In genomic region chr3:66240476-66240875, GRCm38 (mm10) we compare ENCODE assay signal across 19 mouse cellular contexts. TPM values are rescaled to one million over a fixed set of nuclear protein-coding genes. Genes with fewer than 3 reads are reported as not detected.
DNase-seq lines count a peak whose midpoint lies in the region; ATAC-seq and TF ChIP-seq lines count a peak whose summit lies in the region.
"Had no signal": no experiment of that assay in that cellular context is flagged by ENCODE, and none has a peak within 500 bp of the region (broad histone marks: within the 10 kb centered on the region; RNA-seq: fewer than 3 reads in every experiment).

No protein-coding gene starts in this region.

- TF ChIP-seq CTCF in lung, postnatal 0 days (IDR thresholded peaks at IDR 0.05): no peak

- no peaks in the 10 kb centered on the region for H3K27me3 ChIP-seq in lung, postnatal 0 days (replicated peaks; ENCODE audit: insufficient read depth, low read length)
- no peaks in the 10 kb centered on the region for H3K27me3 ChIP-seq in forebrain, embryonic 10.5 days (ENCODE audit: poor library complexity, severe bottlenecking)
- H3K27me3 ChIP-seq: heart, embryonic 12.5 days; hindbrain, embryonic 15.5 days; limb, embryonic 15.5 days had no signal

- H3K4me3 ChIP-seq in lung, postnatal 0 days (ENCODE audit: low read depth, low read length): no peak overlapping the region
- no peak overlapping the region for H3K4me3 ChIP-seq in forebrain, embryonic 10.5 days
- H3K4me3 ChIP-seq: heart, embryonic 12.5 days; hindbrain, embryonic 15.5 days; limb, embryonic 15.5 days; midbrain, embryonic 10.5 days had no signal

- no peak overlapping the region for H3K4me2 ChIP-seq in lung, postnatal 0 days (replicated peaks; ENCODE audit: low read depth, low read length)
- H3K4me2 ChIP-seq: heart, embryonic 12.5 days; hindbrain, embryonic 15.5 days; limb, embryonic 15.5 days had no signal

- H3K9ac ChIP-seq in lung, postnatal 0 days (replicated peaks; ENCODE audit: low read depth): no peak overlapping the region
- H3K9ac ChIP-seq: heart, embryonic 12.5 days; hindbrain, embryonic 15.5 days; limb, embryonic 15.5 days had no signal

- H3K36me3 ChIP-seq in lung, postnatal 0 days (ENCODE audit: insufficient read depth, low read length): no peaks in the 10 kb centered on the region
- H3K36me3 ChIP-seq in forebrain, embryonic 10.5 days (replicated peaks): no peaks in the 10 kb centered on the region
- H3K36me3 ChIP-seq: heart, embryonic 12.5 days; hindbrain, embryonic 15.5 days; limb, embryonic 15.5 days; midbrain, embryonic 10.5 days had no signal

- no peak overlapping the region for H3K27ac ChIP-seq in lung, postnatal 0 days (ENCODE audit: low read length)
- H3K27ac ChIP-seq in forebrain, embryonic 10.5 days: no peak overlapping the region
- H3K27ac ChIP-seq: hindbrain, embryonic 15.5 days; limb, embryonic 15.5 days; midbrain, embryonic 10.5 days had no signal

- peak; percentile 25; the same call in 1 of the 2 replicates for ATAC-seq in lung, postnatal 0 days
- ATAC-seq: forebrain, embryonic 16.5 days had no signal

- no peaks in the 10 kb centered on the region for H3K4me1 ChIP-seq in lung, postnatal 0 days (ENCODE audit: insufficient read depth, low read depth, low read length)
- H3K4me1 ChIP-seq in forebrain, embryonic 10.5 days: no peaks in the 10 kb centered on the region
- H3K4me1 ChIP-seq: heart, embryonic 12.5 days; hindbrain, embryonic 15.5 days; limb, embryonic 15.5 days; midbrain, embryonic 10.5 days had no signal

- peak; percentile 10 to 39 for DNase-seq in heart, adult 18-20 months
- DNase-seq in heart, postnatal 36 days: no peak
- DNase-seq in lung, postnatal 0 days (ENCODE audit: low spot score): peak; percentile 24
- no peak for DNase-seq in lung, adult 18-20 months
- DNase-seq in NIH3T3 (ENCODE audit: low read depth): peak; percentile 78
- DNase-seq in forebrain, embryonic 10.5 days (ENCODE audit: extremely low spot score, low spot score): no peak
- DNase-seq in layer of hippocampus, adult 8-10 months (ENCODE audit: low spot score in 2 of 2): no peak
- DNase-seq: cerebellum, adult 18-20 months; cerebellum, postnatal 36 days; kidney, adult 18-20 months; kidney, postnatal 10 days; right cerebral cortex, postnatal 25 days; thymus, postnatal 14 days had no signal

- intact Hi-C loops in heart, postnatal 36 days (cut with DNase I): no loop called here

- no peaks in the 10 kb centered on the region for H3K9me3 ChIP-seq in lung, postnatal 0 days (ENCODE audit: low read length)
- no peaks in the 10 kb centered on the region for H3K9me3 ChIP-seq in forebrain, embryonic 10.5 days
- H3K9me3 ChIP-seq: heart, embryonic 12.5 days; hindbrain, embryonic 15.5 days; limb, embryonic 15.5 days; midbrain, embryonic 10.5 days had no signal

- no peak for TF ChIP-seq EP300 in lung, postnatal 0 days (IDR thresholded peaks at IDR 0.05)

RNA-seq across cellular contexts. Expression of gene Ptx3, which starts 20.8 kb away (rescaled TPM):
- total RNA-seq in heart, adult 18-20 months (2021): under 1 TPM; 0.39 to 0.55 TPM
- total RNA-seq in heart, postnatal 36 days (2021): under 1 TPM; 0.81 to 0.86 TPM
- 5.4 and 6.3 TPM in 2 replicates for polyA plus RNA-seq in lung, postnatal 0 days (2015; fragmentation: Nextera tagmentation; extraction: Ambion mirVana)
- 22.5 and 23.7 TPM in 2 replicates for polyA plus RNA-seq in forebrain, embryonic 10.5 days (2016; fragmentation: Nextera tagmentation; extraction: Ambion mirVana)
- total RNA-seq in layer of hippocampus, adult 8-10 months (2022): 1 to 10 TPM in 2 of 4 experiments, under 1 TPM in 2; 0.43 to 2.6 (median 1.0) TPM
- total RNA-seq: monocyte, adult 5-6 weeks had no signal

RNA-seq across cellular contexts. Expression of gene Veph1, which starts 56.2 kb away (rescaled TPM):
- total RNA-seq in heart, adult 18-20 months (2021): not detected
- total RNA-seq in heart, postnatal 36 days (2021): not detected
- polyA plus RNA-seq in lung, postnatal 0 days (2015; fragmentation: Nextera tagmentation; extraction: Ambion mirVana): 3.0 and 5.1 TPM in 2 replicates
- polyA plus RNA-seq in forebrain, embryonic 10.5 days (2016; fragmentation: Nextera tagmentation; extraction: Ambion mirVana): 9.2 and 10.7 TPM in 2 replicates
- under 1 TPM in 2 of 4 experiments, not detected in 2; 0.16 to 0.24 TPM for total RNA-seq in layer of hippocampus, adult 8-10 months (2022)
- total RNA-seq: monocyte, adult 5-6 weeks had no signal

Comparison
In these comparisons a context has a peak if more than half of its experiments do, and no peak if none do; other contexts are left out.
1. DNase-seq: peak in heart, adult 18-20 months (2 of 2), lung, postnatal 0 days (single experiment) and NIH3T3 (single experiment); none in heart, postnatal 36 days (0 of 2), lung, adult 18-20 months (0 of 2), forebrain, embryonic 10.5 days (single experiment) and layer of hippocampus, adult 8-10 months (0 of 2).